Mouse (Mus musculus) forebrain, embryonic 15.5 days (tissue): Measurements from ENCODE around the gene Shank1. TPM values are rescaled to one million over a fixed set of nuclear protein-coding genes. Genes with fewer than 3 reads are reported as not detected.

Experiments used
- ATAC-seq: fragments of 200-750 bp; cut with Nextera tagmentation; replicated peaks from 2 replicates; pipeline ENCODE4 v1.8.0; 2017; ENCODE audit warnings: mild to moderate bottlenecking, moderate TSS enrichment, moderate library complexity
- H3K27ac ChIP-seq: fragments of 300-500 bp; sonication (generic); replicated peaks from 2 replicates; pipeline ENCODE4 v1.5.1; 2015; ENCODE audit warnings: mild to moderate bottlenecking, inconsistent platforms
- H3K27me3 ChIP-seq: fragments of 300-500 bp; sonication (generic); 2 replicates; pipeline ENCODE4 v1.6.1; 2015; ENCODE audit warnings: inconsistent platforms
- H3K36me3 ChIP-seq: fragments of 300-500 bp; sonication (generic); 2 replicates; pipeline ENCODE4 v1.6.1; 2015; ENCODE audit warnings: mild to moderate bottlenecking, inconsistent platforms
- H3K4me1 ChIP-seq: fragments of 300-500 bp; sonication (generic); 2 replicates; pipeline ENCODE4 v1.6.1; 2015; ENCODE audit warnings: inconsistent platforms
- H3K4me2 ChIP-seq: fragments of 300-500 bp; sonication (generic); replicated peaks from 2 replicates; pipeline ENCODE4 v1.6.1; 2015; ENCODE audit warnings: mild to moderate bottlenecking, inconsistent platforms
- H3K4me3 ChIP-seq: fragments of 300-500 bp; sonication (generic); 2 replicates; pipeline ENCODE4 v1.5.1; 2015; ENCODE audit warnings: mild to moderate bottlenecking, inconsistent platforms
- H3K9ac ChIP-seq: fragments of 300-500 bp; sonication (generic); replicated peaks from 2 replicates; pipeline ENCODE4 v1.6.1; 2015; ENCODE audit warnings: mild to moderate bottlenecking, inconsistent platforms
- H3K9me3 ChIP-seq: fragments of 300-500 bp; sonication (generic); 2 replicates; pipeline ENCODE4 v1.6.1; 2016; ENCODE audit warnings: inconsistent platforms
- WGBS: fragments of 180-500 bp; shearing (Covaris S2); methylation state at CpG from one replicate; pipeline ENCODE4 v1.1.7; 2015; ENCODE audit warnings: mixed read lengths; 5-methylcytosine and 5-hydroxymethylcytosine counted together
- polyA plus RNA-seq: library from polyadenylated mRNA; unstranded; fragments of >200 nt; fragmentation: Nextera tagmentation; extraction: Ambion mirVana; gene quantifications from 2 replicates; pipeline ENCODE4 v1.2.1, GENCODE M21; 2015

Gene Shank1
- polyA plus RNA-seq, 1 experiment from 2014 or later = 22.0 TPM

DNA sequence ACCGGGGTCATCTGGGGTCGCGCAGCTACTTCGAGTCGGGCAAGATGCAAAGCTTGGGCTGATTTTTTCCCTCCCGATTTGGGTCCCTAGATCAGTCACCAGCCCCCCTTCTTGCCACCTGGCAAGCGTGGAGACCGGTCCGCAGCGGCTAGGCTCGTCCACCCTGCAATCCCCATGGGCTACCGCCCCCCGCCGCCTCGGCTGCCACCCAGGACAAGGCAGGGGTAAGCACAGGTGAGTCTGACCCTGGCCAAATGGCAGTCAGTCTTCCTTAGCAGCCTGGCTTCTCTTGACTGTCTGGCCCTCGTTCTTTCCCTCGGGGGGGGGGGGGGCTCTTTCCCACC, 74.6 kb downstream of the Shank1 start:
- Histone ChIP-seq H3K9ac (peak overlapping the region; percentile 70), H3K4me2 (peak overlapping the region; percentile 98), H3K9me3 (no peaks in the 10 kb centered on the region), H3K27me3 (no peaks in the 10 kb centered on the region), H3K4me1 (peaks cover 26% of the 10 kb centered on the region), H3K36me3 (no peaks in the 10 kb centered on the region), H3K4me3 (peak overlapping the region; percentile 61), H3K27ac (peak overlapping the region; percentile 98; the same call in 1 of the 2 replicates)
- peak; percentile 60 for ATAC-seq
- WGBS = 1% methylated on average over 17 of the region's 17 CpGs

DNA sequence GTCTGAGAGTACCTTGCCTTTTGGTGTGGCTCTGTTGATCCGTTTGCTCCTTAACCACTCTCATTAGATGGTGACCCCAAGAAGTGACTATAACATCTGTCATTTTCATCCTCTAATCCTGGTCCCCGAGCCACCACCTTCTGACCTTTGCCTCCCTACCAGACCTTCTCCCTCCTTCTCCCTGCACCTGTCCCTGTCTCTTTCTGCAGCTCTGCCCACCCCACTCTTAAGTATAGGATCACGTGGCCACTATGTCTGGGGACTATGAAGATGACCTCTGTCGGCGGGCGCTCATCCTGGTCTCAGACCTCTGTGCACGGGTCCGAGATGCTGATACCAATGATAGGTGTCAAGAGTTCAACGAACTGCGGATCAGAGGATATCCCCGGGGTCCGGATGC, 75.7 kb downstream of the Shank1 start, which contains the start of gene 1700008O03Rik:
1700008O03Rik (minus strand) TSS at position 101 of the 400 bp plus-strand sequence.
- H3K9ac ChIP-seq = peak within 1 kb of the TSS; percentile 70
- no peaks in the 10 kb centered on the region for H3K27me3 ChIP-seq
- WGBS = 80% methylated on average over 12 of the region's 12 CpGs
- H3K36me3 ChIP-seq = no peaks in the 10 kb centered on the region
- no peak for ATAC-seq
- H3K4me3 ChIP-seq = peak within 1 kb of the TSS; percentile 61
- peak within 1 kb of the TSS; percentile 98 for H3K4me2 ChIP-seq
- no peaks in the 10 kb centered on the region for H3K9me3 ChIP-seq
- H3K27ac ChIP-seq = peak within 1 kb of the TSS; percentile 98; the same call in 1 of the 2 replicates
- H3K4me1 ChIP-seq = peaks cover 26% of the 10 kb centered on the region

DNA sequence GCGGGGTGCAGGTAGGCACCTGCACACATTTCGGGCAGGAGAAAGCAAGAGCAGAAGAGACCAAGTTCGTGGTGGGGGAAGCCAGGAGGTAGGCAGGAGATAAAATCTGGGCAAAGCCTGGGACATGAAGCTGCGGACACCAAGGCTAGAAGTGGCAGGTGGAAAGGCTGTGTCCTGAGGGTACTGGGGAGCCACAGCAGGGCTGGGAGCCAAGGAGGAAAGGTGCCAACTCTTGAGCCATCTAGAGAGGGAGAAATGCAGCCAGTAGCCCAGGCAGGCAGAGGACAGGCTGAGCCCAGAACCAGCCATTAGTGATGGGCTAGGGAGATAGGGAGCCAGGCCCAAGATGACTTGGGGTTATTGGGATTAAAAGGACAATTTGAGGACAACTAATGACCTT, 81.8 kb downstream of the Shank1 start:
- no peak overlapping the region for H3K9ac ChIP-seq

DNA sequence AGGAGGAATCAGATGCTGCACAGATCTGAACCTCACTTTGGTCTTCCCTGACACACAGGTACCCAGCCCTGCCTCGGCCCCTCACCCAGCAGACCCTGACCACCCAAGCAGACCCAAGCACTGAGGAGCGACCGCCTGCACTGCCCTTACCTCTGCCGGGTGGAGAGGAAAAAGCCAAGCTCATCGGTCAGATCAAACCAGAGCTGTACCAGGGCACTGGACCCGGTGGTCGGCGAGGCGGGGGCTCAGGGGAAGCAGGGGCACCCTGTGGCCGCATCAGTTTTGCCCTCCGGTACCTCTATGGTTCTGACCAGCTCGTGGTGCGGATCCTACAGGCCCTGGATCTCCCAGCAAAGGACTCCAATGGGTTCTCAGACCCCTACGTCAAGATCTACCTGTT, 82.3 kb downstream of the Shank1 start:
- no peaks in the 10 kb centered on the region for H3K27me3 ChIP-seq
- H3K9ac ChIP-seq = no peak overlapping the region
- H3K4me1 ChIP-seq = no peaks in the 10 kb centered on the region
- no peak overlapping the region for H3K27ac ChIP-seq
- ATAC-seq = no peak
- H3K4me3 ChIP-seq = no peak overlapping the region
- H3K36me3 ChIP-seq = no peaks in the 10 kb centered on the region
- H3K4me2 ChIP-seq = no peak overlapping the region
- WGBS = 89% methylated on average over 14 of the region's 14 CpGs
- no peaks in the 10 kb centered on the region for H3K9me3 ChIP-seq

More for the DNA sequence above, 81.8 kb downstream of the Shank1 start:
- 83% methylated on average over 4 of the region's 4 CpGs for WGBS
- Histone ChIP-seq H3K9me3 (no peaks in the 10 kb centered on the region), H3K36me3 (no peaks in the 10 kb centered on the region), H3K4me3 (no peak overlapping the region), H3K27me3 (no peaks in the 10 kb centered on the region), H3K4me1 (no peaks in the 10 kb centered on the region), H3K27ac (no peak overlapping the region), H3K4me2 (no peak overlapping the region)
- no peak; the same call in 1 of the 2 replicates for ATAC-seq

DNA sequence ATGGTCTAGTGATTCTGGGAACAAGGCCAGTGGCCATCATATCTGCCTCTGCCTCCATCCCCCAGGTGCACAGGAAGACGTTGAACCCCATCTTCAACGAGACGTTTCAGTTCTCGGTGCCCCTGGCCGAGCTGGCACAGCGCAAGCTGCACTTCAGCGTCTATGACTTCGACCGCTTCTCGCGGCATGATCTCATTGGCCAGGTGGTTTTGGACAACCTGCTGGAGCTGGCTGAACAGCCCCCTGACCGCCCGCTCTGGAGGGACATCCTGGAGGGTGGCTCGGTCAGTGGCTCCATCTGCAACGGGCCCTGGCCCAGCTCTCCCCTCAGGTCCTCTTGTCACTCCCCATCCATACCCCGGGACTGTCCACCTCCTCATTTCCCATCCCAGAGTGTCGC, 83.2 kb downstream of the Shank1 start:
- H3K27me3 ChIP-seq = no peaks in the 10 kb centered on the region
- no peak overlapping the region for H3K4me2 ChIP-seq
- WGBS = 93% methylated on average over 17 of the region's 17 CpGs
- H3K27ac ChIP-seq = no peak overlapping the region
- H3K9ac ChIP-seq = no peak overlapping the region
- no peaks in the 10 kb centered on the region for H3K4me1 ChIP-seq
- no peak overlapping the region for H3K4me3 ChIP-seq
- ATAC-seq = no peak
- H3K36me3 ChIP-seq = no peaks in the 10 kb centered on the region
- no peaks in the 10 kb centered on the region for H3K9me3 ChIP-seq

DNA sequence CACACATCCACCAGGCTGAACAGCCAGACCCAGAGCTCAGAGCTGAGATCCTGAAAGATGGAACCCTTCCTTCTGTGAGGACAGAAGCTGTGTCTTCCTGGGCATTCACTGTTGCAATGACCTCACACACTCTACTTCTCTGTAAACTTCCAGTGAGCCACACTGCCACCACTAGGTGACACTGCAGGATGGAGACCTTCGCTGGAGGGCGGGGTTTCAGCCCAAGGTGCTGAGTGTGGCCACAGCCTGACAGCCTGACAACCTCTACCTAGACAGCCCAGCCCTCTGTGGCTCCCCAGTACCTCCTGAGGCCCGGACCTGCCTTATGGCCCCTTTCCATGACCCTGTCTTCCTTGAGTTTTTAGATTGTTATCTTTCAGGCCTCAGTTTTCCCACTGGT, 88.5 kb downstream of the Shank1 start:
- Histone ChIP-seq H3K4me3 (no peak overlapping the region), H3K27ac (no peak overlapping the region), H3K36me3 (no peaks in the 10 kb centered on the region), H3K9ac (no peak overlapping the region), H3K4me1 (no peaks in the 10 kb centered on the region), H3K4me2 (no peak overlapping the region), H3K9me3 (no peaks in the 10 kb centered on the region), H3K27me3 (no peaks in the 10 kb centered on the region)
- 0 out of 2 replicates have a peak, but pooled peaks have one; percentile 44 for ATAC-seq
- WGBS = 6% methylated on average over 3 of the region's 3 CpGs

DNA sequence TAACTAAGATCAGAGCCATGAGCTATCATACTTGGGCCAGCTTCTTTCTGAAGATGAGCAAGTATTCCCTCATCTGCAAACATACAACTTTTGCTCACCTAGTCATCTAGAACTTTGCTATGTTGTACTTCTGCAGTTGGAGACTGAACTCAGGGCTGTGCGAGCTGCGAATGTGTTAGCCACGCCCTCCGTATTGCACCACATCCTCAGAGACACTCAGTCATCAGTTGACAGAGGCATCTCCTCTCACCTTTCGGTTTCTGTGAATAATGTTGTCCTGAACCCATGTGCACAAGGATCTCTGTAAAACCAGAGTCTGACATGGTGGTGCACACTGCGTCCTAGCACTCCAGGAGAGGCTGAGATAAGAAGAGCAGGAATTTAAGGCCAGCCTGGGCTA, 91.6 kb downstream of the Shank1 start:
- no peaks in the 10 kb centered on the region for H3K27me3 ChIP-seq
- no peak overlapping the region for H3K4me2 ChIP-seq
- H3K4me3 ChIP-seq = no peak overlapping the region
- WGBS = 87% methylated on average over 6 of the region's 6 CpGs
- peaks cover 8% of the 10 kb centered on the region for H3K4me1 ChIP-seq
- no peaks in the 10 kb centered on the region for H3K9me3 ChIP-seq
- no peaks in the 10 kb centered on the region for H3K36me3 ChIP-seq
- no peak overlapping the region for H3K9ac ChIP-seq
- no peak for ATAC-seq
- H3K27ac ChIP-seq = no peak overlapping the region

DNA sequence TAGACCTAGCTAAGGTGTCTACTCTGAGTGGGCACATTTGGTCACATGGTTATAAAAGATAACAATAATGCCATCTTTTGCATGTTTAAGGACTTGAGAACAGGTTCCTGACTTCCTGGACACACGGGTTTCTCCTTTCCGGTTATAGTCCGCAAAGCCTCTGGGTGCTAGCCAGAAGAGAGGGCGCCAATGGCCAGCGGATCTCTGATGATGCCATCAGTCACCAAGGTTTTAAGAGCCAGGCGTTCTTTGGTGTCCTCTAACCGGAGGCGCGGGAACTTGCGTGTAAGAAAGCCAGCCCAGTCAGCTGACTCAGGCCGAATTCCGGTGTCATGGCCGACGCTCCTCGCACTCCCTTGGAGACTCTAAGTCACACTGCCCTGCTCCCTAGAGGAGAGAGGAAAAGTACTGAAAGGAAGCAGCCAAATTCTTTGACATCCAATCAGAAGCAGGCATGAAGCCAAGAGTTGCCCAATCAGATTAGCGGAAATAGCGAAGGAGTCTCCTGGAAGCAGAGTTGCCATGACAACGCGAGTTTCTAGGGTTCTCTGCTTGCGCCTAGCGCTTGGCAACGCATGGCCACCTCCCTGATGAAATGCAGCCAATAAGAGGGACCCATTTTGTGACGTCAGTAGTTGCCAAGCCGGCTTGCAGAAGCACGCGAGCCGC, 95.4 kb downstream of the Shank1 start:
- Histone ChIP-seq H3K27me3 (no peaks in the 10 kb centered on the region), H3K9ac (peak overlapping the region; percentile 30; the same call in 1 of the 2 replicates), H3K36me3 (no peaks in the 10 kb centered on the region), H3K27ac (peak overlapping the region; percentile 89), H3K4me2 (peak overlapping the region; percentile 82), H3K4me3 (peak overlapping the region; percentile 44), H3K4me1 (peaks cover 8% of the 10 kb centered on the region), H3K9me3 (no peaks in the 10 kb centered on the region)
- ATAC-seq = peak; percentile 95
- WGBS = 2% methylated on average over 27 of the region's 27 CpGs

DNA sequence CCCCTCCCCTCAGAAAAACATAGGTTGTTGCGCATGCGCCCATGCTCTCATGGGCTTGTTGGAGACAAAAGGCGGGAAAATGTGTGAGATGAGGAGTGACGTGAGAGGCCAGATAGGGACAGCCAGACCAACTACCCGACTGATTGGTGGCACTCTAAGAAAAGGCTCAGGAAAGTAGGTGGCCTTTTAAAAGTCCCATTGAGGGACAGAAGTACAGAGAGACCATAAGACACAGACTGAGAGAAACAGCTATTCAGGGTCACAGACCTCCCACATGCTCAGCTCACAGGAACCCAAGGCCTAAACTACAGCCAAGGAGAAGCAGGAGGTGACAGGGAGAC, 95.9 kb downstream of the Shank1 start:
- Histone ChIP-seq H3K4me3 (no peak overlapping the region), H3K9me3 (no peaks in the 10 kb centered on the region), H3K4me2 (no peak overlapping the region), H3K36me3 (no peaks in the 10 kb centered on the region), H3K27ac (no peak overlapping the region), H3K4me1 (peaks cover 8% of the 10 kb centered on the region), H3K27me3 (no peaks in the 10 kb centered on the region), H3K9ac (no peak overlapping the region)
- WGBS = 0% methylated on average over 5 of the region's 5 CpGs
- ATAC-seq = peak; percentile 67

Other genes starting within 250 kb of the Shank1 start
- not detected in 2 replicates for gene Klk1b21, start 207.9 kb upstream of the Shank1 start, polyA plus RNA-seq
- gene Klk1b22, start 197.6 kb upstream of the Shank1 start, polyA plus RNA-seq = not detected in 2 replicates
- gene Klk1b16, start 173.5 kb upstream of the Shank1 start, polyA plus RNA-seq = not detected in 2 replicates
- gene Klk1b24, start 122.0 kb upstream of the Shank1 start, polyA plus RNA-seq = not detected in 2 replicates
- gene Klk1b3, start 112.1 kb upstream of the Shank1 start, polyA plus RNA-seq = not detected in 2 replicates
- not detected in 2 replicates for gene Klk1b4, start 102.8 kb upstream of the Shank1 start, polyA plus RNA-seq
- gene Klk1b5, start 94.3 kb upstream of the Shank1 start, polyA plus RNA-seq = not detected in 2 replicates
- gene Klk1, start 84.9 kb upstream of the Shank1 start, polyA plus RNA-seq = not detected in 2 replicates
- gene Gm36864, start 74.1 kb upstream of the Shank1 start, polyA plus RNA-seq = not detected in 2 replicates
- gene 1700028J19Rik, start 63.6 kb upstream of the Shank1 start, polyA plus RNA-seq = 0.72 and 1.2 TPM in 2 replicates
- 219 and 222 TPM in 2 replicates for gene 2410002F23Rik, start 63.5 kb upstream of the Shank1 start, polyA plus RNA-seq
- not detected in 2 replicates for gene Acp4, start 52.9 kb upstream of the Shank1 start, polyA plus RNA-seq
- not detected in 2 replicates for gene Gm15517, start 48.8 kb upstream of the Shank1 start, polyA plus RNA-seq
- gene Clec11a, start 3.4 kb upstream of the Shank1 start, polyA plus RNA-seq = 3.7 TPM in 2 replicates
- gene Syt3, start 73.8 kb downstream of the Shank1 start, polyA plus RNA-seq = 24.5 and 26.7 TPM in 2 replicates
- gene 1700008O03Rik, start 75.6 kb downstream of the Shank1 start, polyA plus RNA-seq = 1.1 and 1.4 TPM in 2 replicates
- 15.6 and 15.7 TPM in 2 replicates for gene Lrrc4b, start 118.8 kb downstream of the Shank1 start, polyA plus RNA-seq
- 4.3 and 5.8 TPM in 2 replicates for gene Aspdh, start 155.1 kb downstream of the Shank1 start, polyA plus RNA-seq
- 52.5 and 56.6 TPM in 2 replicates for gene Josd2, start 157.7 kb downstream of the Shank1 start, polyA plus RNA-seq
- gene Emc10, start 186.3 kb downstream of the Shank1 start, polyA plus RNA-seq = 133 and 138 TPM in 2 replicates
- gene Fam71e1, start 186.3 kb downstream of the Shank1 start, polyA plus RNA-seq = 30.2 and 30.5 TPM in 2 replicates
- 0.13 and 0.15 TPM in 2 replicates for gene Mybpc2, start 214.4 kb downstream of the Shank1 start, polyA plus RNA-seq
- not detected in 2 replicates for gene Spib, start 221.8 kb downstream of the Shank1 start, polyA plus RNA-seq
- 46.9 and 54.1 TPM in 2 replicates for gene Pold1, start 238.6 kb downstream of the Shank1 start, polyA plus RNA-seq
- 70.5 and 79.5 TPM in 2 replicates for gene Nr1h2, start 243.7 kb downstream of the Shank1 start, polyA plus RNA-seq